Mouse (Mus musculus) embryo, embryonic 10.5 days (tissue): Measurements from ENCODE around the gene Zfp53.
"Not testable (repeated sequence)": the region's sequence is repeated elsewhere in the genome, so short reads cannot be mapped to it uniquely, and the experiment has no call there.

Experiments used
- DNase-seq: peaks from one replicate; pipeline ENCODE4 v3.0.0-alpha.2; 2015; ENCODE audit warnings: low spot score

Gene Zfp53

DNA sequence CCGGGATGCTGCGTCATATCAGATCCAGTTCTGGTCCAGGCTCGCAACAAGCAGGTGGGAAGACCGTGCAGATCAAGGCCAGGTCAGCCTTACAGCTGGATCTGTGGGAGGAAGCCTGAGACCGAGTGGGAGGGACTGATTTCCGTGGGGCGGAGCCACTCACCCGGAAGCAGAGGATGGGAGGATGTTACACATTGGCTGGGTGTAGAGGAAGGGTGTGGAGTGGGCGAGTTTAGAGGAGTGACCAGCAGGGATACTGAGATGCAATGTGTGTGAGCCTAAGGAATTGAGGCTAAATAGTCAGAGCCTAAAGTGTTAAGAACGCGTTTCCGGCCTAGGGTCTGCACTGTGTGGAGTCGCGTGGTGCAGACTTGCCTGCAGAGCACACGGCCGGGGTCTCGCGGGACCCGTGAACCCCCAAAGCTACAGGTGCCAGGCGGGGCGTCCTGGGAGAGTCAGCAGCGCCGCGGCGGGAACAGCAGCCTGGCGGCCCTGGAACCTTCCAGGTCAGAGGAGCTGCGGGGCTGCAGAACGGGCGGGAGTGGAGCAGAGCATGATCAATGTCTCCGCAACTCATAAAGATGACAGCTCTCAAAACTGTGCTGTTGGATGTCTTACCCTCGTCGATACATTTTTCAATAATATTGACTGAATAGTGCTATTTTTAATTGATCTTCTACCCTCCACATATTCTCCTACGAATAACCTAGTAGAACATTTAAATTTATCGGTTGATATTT, at the start of gene Zfp53:
TSS of gene Zfp53 (plus strand) at position 239 of the 740 bp plus-strand sequence.
- DNase-seq, result peak; percentile 91

DNA sequence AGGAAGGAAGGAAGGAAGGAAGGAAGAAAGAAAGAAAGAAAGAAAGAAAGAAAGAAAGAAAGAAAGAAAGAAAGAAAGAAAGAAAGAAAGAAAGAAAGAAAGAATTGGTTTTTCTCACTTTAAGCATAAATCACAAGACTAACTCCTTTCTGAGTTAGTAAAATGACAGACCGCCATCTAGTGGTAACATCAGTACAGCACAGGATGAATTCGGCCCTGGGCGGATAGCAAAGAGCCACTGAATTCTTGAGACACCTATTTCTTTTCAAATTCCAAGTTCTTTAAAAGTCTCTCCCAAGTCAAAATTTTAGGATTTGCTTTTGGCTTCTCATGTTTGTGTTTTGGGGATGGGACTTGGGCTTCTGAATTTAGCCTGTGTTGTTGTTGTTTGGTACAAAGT, 39.1 kb upstream of the Zfp53 start:
- DNase-seq, result peak; percentile 92

DNA sequence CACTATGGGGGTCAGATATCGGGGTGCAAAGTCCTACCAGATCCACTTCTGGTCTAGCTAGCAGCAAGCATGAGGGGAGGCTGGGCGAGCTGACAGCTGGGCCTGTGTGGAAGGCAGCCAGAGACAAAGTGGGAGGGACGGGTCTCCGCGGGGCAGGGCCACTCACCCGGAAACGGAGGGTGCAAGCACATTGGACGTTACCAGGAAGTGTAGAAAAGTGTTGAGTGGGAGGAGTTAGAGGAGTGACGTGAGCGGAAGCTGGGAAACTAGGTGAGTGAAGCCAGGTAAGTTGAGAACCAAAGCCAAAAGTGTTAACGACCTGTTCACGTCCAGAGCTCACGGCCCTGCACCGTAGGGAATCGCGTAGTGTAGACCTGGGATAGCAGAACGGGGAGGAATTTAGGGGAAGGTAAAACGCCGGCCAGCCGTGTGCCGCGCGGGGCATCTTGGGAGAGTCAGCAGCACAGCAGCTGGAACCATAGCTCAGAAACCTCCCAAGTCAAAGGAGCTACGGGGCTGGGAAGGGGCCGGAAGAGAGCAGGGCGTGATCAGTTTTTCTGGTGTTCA, 38.6 kb upstream of the Zfp53 start, which contains the start of gene Zfp51:
TSS of gene Zfp51 (plus strand) at position 237 of the 567 bp plus-strand sequence.
- peak; percentile 93 for DNase-seq

DNA sequence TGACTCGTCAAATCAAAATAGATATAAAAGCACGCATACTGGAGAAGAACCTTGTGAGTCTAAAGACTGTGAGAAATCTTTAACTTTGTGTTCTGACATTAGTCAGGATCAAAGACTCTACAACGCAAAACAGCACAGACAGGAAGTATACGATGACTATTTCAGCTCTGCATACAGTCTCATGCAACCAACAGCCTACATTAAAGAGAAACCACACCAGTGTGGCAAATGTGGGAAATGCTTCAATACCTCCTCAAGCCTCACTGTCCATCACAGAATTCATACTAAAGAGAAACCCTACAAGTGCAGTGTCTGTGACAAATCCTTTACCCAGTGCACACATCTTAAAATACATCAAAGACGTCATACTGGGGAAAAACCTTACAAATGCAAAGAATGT, 25.2 kb upstream of the Zfp53 start:
- DNase-seq, result no peak

DNA sequence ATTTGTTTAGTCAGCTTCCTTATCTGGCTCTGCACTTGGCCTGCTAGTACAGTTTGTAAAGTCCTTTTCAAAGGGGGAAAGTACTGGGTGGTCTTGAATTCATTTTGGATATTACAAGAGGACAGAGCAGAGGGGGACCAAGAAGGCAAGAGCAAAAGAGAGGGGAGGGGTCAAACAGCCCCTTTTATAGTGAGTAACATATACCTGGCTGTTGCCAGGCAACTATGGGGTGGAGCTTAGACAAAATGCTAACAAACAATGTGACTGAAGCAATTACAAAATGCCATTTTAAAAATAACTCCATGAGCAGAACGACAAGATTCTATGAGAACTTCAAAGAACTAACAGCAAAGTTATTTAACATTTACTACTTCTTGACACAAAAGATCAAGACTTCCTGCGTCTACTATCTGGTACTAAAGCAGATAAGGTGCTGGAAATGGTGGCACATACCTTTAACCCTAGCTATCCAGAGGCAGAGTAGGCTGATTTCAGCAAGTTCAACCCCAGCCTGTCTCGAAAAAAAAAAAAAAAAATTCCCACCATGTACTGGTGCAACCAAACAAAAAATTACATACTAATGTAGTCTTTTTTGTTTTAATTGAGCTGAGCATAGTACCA, 16.7 kb upstream of the Zfp53 start:
- DNase-seq, result no peak

DNA sequence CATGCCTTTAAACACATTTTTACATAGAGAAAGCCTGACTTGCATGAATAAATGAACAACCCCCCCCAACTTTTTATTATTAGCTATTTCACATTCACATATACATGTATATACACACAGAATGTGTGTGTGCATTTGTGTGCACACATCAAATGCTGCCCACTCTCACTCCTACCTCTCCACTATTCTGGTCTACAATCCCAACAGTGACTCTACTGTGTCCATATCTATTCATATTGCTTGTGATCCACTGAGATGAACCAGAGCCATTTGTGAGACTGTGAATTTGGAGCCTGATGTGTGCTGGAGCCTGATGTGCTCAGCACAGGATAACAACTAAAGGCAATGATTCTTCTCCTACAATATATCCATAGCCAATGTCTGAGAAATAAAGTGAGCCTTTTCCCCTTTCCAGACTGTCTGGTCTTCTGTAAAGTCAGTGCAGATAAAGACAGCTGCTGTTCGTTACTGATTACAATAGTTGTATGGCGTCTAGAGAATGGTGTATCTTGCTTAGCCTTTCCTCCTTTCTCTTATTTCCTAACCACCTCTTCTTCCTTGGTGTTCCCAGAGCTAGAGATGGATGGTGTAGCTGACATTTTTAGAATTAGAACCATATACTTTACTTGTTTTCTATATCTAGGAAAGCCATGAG, 16.0 kb upstream of the Zfp53 start:
- peak; percentile 5 for DNase-seq

DNA sequence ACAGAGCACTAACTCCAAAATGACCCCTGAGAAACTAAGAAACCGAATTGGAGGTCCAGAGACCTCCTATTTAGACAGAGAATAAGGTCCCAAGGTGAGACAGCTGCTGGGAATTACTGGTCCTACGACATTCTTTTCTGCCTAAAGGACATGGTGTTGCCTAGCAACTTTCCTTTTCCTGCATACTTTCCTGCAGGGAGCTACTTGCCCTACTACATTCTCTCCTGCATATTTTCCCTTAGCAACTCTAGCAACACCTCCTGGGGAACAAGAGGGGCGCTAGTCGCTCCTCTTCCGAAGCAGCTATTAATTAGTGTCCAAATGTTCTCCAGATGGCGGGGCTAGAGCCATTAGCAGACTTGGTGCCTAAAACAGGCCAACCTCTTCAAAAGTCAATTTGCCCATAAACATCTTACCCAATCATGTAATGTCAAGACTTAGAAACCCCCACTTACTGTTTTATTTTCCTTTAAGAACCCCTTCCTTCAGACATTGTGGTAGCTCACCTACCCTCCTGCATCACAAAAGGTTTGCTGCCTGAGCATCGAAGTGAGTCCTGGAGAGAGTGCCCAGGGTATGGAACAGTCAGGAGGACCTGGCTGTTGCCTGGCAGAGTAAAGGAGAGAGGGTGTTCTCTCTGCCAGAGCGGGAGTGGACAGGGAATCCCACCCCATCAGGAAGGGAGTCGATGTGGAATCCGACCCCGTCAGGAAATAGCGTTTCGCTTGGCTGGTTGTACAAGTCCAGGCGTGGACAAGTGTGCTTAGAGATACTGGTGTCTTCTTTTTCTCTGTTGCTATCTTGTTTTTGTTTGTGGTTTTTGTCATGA, 15.2 kb upstream of the Zfp53 start:
- peak; percentile 63 for DNase-seq

DNA sequence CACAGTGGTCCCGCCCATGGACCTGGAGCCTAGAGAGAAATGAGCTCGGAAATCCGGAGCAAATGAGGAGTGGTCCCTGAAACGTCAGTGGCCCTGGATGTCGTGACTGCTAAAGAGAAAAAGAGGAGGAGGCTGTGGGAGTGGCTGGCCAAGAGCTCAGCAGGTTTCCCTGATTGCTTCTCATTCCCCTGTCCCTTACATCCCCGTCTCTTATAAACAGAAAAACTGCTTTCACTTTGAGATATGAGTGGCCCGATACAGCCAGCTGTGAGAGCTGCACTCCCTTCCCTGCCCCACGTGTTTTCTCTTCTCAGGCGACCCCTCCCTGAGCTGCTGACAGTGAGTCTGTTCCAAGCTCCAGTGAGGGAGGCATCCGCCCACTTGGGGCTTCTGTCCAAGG, 14.1 kb upstream of the Zfp53 start:
- not testable (repeated sequence) for DNase-seq

DNA sequence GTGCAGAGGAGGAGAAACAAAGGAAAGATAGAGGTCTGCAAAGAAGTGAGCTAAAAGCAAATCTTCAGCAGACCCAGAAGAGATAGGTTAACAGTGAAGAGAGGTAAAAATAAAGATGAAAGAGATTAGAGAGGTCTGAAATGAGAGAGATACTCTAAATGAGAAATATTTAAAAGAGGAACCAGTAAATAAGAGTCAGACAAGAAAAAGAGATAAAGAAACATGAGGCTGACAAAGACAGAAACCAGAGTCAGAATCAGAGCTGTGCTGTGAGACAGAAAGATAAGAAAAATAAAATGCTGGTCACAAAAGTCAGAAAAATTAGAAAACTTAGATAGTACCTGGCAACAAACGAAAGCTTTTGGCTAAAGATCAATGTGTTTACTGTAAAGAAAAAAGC, 13.5 kb upstream of the Zfp53 start:
- not testable (repeated sequence) for DNase-seq

DNA sequence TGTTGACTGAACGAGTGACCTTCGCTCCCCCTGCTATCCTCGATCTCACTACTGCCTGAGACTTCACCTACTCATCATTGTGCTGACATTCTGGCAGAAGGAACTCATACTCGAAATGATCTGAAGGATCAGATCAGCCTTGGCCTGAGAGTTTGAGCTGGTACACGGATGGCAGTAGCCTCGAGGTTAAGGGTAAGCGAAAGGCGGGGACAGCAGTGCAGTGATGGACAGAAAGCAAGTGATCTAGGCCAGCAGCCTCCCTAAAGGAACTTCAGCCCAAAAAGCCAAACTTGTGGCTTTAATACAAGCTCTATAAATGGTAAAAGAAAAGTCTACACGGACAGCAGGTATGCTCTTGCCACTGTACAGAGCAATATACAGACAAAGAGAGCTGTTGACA, 12.4 kb upstream of the Zfp53 start:
- DNase-seq, result not testable (repeated sequence)

DNA sequence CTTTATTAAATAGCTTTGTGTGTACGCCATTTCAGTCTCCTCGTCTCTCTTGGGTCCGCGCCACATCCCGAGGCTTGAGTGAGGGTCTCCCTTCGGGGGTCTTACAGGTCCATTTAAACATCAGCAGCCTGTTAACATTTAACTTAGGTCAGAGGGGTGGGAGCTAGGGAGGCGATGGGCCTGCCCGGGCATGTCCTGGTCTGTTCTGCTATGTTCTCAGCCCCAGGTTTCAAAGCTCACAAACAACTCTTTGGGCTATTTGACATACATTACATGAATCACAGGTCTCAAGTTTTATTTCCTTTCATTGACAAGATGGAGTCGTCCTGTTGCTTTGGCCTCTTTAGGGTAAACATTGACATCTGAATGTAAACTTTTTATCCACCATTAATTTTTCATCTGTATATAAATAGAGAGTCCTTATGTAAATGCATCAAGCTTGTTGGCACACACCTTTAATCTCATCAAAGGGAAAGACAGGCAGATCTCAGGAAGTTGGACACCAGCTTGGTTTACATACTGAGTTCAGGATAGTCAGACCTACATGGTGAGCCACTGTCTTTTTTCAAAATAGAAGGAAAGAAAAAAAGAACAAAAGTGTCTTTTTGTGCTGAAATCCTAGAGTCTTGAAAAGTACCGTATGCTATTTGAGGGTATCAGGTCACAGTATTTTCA, 10.6 kb upstream of the Zfp53 start:
- not testable (repeated sequence) for DNase-seq

DNA sequence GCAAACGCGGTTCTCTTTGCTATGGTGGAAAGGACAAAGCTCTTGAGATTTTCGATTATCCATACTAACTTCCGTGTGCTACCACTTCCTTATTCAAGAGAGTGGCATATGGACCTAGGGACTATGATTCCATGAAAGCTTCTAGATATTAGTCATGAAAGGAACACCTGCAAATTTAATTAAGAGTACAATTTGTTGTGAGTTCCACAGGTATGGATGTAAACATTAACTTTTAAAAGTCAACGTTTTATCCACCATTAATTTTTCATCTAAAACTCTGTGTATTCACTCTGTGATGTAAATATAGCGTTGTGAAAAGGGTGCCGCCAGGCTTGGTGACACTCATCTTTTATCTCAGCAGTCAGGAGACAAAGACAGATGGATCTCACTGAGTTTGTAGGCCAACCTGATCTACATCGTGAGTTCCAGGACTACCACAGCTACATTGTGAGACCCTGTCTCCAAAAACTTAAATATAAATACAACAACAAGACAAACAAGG, 753 bp downstream of the Zfp53 start:
- no peak for DNase-seq

DNA sequence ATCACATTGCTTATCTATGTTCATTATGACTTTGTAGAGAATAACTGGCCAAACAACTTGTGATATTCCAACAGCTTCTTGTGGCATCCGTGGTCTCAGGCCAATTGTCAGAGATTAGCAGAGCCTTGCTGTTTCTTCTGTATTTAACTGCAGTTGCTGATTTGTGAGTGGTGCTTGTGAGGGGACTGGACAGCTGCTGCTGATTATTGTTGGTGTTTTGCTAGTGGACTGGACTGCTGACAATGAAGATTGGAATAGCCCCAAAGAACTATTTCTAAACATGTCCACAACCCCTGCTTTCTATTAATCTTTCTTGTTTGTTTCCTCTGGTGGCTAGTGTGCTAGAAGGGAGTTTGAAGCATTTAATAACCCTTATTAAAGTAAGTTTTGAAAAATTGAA, 12.6 kb downstream of the Zfp53 start:
- no peak for DNase-seq

DNA sequence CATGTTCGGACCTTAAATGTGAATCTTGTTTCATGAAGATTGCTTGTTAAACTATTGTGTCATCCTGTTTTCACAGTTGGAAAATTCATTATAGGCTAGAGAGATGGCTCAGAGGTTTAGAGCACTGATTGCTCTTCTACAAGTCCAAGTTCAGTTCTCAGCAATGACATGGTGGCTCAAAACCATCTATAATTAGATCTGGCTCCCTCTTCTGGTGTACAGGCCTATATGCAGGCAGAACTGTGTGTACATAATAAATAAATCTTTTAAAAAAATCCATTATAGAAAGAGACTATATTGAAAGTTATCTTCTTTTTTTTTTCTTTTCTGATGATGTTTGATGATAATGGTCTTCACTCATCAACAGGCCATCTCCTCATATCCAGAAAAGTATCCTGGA, 15.7 kb downstream of the Zfp53 start:
- DNase-seq, result no peak

DNA sequence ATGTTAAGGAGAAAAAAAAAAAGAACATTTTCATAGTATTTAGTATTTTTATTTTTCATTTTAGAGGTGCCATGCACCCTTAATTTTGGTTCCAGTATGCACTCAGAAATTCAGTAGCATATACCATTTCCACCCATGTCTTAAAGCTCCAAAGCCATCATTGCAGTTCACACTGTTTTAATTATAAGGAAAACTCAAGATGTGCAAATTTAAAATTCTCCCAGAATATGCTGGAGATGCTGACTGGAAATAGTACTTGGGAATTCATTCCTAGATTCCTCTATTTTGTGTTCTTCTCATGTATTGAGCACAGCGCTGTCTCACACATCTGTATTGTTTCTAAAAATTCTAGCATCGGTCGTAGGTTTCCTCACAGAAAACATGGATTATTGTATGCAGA, 17.5 kb downstream of the Zfp53 start:
- DNase-seq, result no peak

DNA sequence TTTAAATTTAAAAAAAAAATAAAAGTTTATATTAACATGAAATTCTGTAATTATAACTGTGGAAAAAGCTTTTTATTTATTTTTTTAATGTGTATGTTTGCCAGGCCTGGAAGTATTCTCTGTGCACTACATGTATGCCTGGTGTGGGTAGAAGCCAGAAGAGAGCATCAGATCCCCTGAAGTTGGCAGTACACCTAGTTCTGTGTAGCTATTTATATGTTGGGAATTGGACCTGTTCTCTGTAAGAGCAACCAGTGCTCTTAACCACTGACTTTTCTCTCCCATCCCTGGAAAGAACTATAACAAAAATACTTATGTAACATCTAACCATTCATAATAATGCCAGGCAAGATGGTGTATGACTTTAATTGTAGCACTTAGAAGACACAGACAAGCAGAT, 21.0 kb downstream of the Zfp53 start:
- no peak for DNase-seq

DNA sequence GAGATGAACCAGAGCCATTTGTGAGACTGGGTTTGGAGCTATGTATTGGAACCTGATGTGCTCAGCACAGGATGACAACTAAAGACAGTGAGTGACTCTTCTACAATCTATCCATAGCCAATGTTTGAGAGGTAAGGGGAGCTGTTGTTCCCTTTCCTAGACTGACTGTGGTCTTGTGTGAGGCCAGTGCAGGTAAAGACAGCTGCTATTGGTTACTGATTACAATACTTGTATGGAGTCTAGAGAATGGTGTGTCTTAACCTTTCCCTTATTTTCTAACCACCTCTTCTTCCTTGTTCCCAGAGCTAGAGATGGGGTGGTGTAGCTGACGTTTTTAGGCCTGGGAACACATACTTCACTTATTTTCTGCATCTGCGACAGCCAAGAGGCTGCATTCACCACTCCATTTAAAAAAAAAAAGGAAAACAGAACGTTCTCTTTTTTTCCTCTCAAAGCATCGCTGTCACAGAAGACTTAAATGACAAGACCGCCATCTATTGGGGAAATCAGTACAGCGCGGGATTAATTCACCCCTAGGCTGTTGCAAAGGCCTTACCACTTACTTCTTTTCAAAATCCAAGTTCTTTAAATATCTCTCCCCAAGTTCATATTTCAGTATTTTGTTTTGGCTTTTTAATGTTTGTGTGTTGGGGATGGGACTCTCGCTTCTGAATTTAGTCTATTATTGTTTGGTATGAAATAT, 26.8 kb downstream of the Zfp53 start:
- peak; percentile 90 for DNase-seq

DNA sequence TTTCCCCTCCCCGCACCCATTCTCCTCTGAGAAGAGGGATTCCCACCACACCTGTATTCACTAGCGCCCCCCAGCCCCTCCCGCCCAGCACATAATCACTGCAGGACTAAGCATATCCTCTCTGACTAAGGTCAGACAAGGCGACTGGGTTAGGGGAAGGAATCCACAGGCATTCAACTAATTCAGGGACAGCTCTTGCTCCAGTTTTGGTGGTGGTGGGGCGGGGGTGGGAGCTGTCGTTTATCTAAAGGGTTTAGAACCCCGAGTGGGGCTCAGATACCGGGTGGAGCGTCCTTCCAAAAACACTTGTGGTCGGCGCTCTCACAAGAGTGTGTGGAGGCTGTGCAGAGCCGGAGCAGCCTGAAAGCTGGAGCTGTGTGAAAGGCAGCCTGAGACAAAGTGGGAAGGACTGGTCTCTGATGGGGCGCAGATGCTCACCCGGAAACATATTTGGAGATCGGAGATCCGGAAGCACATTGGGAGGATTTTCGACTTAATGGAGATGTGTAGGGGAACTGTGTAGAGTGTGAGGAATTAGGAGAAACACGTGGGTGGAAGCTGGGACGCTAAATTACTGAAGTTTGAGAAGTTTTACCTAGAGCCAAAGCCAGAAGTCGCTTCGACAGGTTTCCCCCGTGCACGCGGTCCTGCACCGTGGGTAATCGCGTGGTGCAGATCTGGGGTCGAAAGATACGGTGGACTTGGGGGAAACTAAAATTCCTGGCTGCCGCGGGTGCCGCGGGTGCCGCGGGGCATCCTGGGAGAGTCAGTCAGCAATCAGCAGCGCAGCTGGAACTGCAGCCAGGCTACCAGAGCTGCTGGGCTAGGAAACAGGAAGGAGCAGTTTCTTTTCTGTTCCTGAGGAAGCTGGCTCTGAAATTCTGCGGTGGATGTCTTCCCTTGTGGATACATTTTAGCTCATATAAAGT, 27.7 kb downstream of the Zfp53 start:
- DNase-seq, result peak; percentile 84

DNA sequence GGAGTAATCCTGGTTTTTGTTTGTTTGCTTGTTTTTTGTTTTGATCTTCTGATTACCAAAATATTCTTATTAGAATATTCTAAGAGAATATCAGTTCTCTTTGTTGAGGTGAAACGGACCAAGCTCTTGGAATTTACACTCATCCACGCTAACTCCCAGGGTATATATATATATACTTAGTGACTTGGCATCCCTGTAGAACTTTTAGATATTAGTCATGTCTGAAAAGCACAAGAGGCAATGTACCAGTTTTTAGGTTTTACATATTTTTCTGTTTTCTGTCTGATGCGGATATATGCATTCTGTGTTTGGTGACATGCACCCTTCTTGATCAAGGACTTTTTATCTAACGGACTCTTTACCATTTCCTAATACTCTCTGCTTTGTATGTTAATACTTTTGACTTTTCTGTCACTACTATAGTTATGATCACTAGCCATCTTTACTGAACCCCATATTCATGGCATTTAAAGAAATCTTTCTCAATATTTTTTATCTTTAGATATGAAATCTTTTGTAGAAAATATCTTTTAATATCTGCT, 28.4 kb downstream of the Zfp53 start:
- no peak for DNase-seq
